Mouse (Mus musculus) right cerebral cortex, adult 2 months (tissue): ENCODE results near the gene Tuba1b.
A peak's percentile ranks its signal among the peaks of the same experiment; 100 is the strongest.

Experiments
- DNase-seq, 2 experiments: peaks; one replicate each; pipeline ENCODE4 v3.0.0; 2021 to 2022; ENCODE audit warnings: low spot score in 2 of 2

Tuba1b gene

GRCm38 (mm10) chr15:98934217-98934839, at the start of gene Tuba1b:
Gene Tuba1b, minus strand, starts transcription at chr15:98934565.
- DNase-seq, result peak; percentile 86 to 90

GRCm38 (mm10) chr15:98983431-98984081, 49.2 kb upstream of the Tuba1b start:
- DNase-seq, result no peak

DNA sequence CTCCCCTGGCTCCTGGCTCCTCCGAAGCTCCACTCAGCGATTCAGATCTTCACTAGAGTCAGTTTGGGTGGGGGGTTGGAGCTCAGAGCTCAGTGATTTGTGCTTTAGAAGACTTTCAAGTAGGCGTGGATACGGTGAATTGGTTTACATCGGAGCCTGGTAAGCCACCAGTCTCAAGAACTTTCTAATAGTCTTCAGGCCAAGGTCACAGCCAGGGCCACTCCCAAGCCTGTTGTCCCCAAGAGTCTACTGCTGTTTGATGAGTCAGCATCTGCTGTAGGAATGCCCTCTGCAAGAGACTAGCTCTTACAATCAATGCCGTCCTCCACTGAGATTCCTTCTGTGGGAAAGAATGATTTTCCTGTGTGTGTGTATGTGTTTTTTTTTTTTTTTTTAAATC, 47.7 kb upstream of the Tuba1b start:
- DNase-seq, result no peak

- no peak for DNase-seq
Measured at GRCm38 (mm10) chr15:98980012-98980614, 45.7 kb upstream of the Tuba1b start.

- DNase-seq, result no peak
Measured at GRCm38 (mm10) chr15:98978409-98979172, 44.2 kb upstream of the Tuba1b start.

DNA sequence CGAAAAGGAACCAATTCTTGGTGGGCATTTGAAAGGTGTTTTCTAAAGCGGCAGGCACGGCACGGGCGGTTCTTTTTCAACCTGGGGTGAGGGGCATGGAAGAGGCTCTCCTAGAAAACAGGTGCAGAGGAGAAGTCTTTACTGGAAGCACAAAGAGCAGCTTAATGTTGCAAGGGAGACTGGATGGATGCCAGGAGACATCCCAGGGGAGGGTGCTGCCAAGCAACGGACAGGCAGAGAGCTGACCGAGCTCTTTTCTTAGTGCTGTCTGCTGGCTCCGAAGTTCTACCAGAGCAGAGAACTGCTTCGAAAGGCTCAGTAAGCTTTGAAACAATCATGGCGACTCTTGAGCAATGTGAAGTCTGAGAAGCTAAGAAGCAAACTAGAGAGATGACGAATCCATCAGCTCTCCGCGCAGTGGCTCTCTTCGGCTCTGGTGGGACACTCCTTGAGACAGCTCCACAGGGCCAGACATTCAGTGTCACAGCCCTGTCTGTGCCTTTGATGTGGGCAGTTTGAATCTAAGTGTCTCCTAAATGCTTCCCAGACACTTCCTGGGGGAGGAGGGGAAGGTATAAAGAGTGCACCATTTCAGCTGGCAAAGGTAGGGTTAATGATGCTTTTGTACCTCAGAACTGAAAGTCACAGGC, 43.5 kb upstream of the Tuba1b start:
- peak; percentile 56 to 75 for DNase-seq

GRCm38 (mm10) chr15:98976763-98977758, 42.7 kb upstream of the Tuba1b start:
- DNase-seq, result no peak

DNA sequence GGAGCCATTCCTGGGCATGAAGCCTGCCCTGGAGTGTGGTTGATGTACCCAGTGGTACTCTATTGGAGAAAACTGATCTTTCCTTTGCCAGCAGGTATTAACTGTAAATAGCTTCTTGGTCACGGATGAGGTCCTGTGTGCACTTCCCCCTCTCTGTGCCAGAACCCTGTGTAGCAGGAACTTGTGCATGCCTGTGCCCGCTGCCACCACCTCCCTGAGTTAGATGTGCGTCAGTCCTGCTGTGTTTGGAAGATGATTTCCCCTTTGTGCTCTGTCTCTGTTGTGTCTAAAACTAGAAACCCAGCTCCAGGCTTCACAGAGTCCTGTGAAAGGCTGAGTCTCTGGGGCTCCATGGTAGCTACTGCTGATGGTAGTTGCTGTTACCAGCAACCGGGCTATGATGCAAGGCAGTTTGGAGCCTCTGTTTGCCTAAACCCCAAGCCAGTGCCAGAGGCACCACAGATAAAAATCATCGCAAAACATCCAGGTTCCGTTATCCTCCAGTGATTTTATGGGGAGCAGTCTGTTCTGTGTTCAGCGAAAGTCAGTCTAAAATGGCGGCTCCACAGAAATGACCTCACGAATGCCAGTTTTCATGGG, 38.8 kb upstream of the Tuba1b start:
- DNase-seq, result no peak

DNA sequence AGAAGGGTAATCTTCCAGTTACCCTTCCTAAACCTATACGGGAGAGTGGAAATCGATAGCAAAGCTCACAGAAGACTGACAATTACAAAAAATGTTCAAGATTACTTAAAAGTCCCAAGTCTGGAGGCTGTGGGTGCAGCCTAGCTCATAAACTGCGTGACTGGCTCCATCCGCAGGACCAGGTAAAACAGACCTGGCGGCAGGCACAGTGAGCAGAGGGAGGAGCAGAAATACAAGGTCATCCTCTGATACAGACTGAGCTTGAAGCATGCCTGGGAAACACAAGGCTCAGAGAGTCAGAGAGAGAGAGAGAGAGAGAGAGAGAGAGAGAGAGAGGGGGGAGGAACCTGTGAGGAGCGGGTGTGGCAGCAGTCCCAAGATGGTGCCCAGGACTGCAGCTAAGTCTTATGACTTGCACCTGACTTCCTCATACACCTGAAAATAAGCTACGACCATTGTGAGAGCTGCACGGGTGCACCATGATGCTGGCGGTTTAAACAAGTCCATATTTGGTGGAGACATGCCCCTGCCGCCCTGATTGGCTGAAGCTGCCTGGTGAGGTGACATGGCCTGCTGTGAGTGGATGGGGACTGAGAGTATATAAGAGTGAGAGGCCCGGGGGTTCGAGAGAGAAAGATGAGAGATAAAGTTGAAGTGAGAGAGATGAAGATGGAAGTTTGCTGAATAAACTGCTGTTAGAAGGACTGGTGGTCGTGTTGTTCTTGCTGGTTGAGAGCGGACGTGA, 37.4 kb upstream of the Tuba1b start:
- peak in 1 of 2 experiments; percentile 57 for DNase-seq

DNA sequence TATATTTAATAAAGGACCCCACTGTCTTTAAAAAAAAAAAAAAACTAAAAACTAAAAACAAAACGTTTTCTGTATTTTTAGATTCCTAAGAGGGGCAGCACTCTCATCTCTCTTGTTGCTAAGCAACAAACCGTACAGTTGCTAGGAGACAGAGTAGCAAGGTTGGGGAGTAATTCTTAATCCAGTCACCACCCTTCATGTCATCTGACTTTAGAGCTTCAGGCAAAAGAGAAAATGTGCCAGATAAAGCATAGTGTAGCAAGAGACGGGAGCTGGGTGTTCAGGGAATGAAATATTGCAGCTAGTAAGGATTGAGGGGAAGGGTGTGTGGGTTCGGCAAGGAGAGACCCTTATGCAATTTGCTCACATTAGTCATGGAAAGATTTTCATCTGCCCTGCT, 36.7 kb upstream of the Tuba1b start:
- peak; percentile 45 to 61 for DNase-seq

DNA sequence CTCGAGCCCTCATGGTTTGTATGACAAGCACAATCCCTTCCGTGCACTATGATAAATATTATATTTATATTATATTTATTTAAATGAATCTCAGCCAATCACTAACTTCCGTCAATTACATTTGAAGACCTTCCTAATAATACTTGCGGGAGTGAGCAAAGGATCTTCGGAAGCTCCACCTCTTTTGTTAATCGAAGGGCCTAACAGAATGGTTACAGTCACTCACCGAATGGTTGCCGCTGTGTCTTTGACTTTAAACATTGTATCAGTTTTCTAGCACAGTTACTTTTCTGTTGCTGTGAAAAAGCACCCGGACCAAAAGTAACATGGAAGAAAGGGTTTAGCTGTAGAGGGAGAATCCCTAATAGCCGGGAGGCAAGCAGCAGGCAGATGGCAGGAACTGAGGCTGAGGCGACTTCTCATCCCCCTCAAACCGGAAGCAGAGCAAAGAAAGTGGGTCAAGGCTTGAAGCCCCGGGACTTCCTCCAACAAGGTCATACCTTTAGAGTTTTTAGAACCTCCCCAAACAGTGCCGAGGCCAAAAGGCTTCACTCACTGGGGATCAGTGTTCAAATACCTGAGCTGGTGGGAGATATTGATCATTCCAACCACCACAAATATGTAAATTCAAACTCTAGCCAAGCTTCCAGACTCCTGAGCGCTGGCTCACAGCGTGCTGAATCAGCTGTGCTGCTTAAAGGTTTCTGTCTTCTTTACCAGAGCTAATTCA, 35.2 kb upstream of the Tuba1b start:
- DNase-seq, result peak in 1 of 2 experiments; percentile 45

DNA sequence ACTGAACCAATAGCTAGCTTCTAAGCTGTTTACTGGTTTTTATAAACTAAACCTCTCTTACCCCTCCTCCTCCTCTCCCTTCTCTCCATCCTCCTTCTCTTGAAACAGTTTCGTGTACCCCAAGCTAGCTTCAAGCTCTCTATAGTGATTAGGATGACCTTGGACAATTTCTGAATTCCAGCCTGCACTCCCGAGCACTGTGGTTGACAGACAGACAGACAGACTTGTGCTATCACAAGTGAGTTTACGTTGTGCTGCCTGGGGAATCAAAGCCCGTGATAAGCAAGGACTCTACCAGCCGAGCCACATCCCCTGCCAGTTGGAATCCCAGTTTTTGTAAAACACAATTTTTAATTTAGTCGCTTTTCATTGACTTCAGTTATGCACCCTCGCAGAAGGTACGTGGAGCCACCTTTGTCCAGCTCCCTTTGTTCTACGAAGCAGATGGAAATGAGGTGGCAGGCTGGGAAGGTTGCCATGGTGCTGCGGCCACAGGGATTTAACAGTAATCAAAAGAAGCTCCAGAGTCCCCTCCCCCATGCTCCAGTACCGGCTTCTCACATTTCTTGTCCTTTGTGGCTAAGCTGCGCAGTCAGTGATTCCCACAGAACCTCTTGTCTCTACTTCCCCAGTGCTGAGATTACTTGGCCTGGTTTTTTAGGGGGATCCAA, 34.5 kb upstream of the Tuba1b start:
- peak; percentile 67 to 75 for DNase-seq

DNA sequence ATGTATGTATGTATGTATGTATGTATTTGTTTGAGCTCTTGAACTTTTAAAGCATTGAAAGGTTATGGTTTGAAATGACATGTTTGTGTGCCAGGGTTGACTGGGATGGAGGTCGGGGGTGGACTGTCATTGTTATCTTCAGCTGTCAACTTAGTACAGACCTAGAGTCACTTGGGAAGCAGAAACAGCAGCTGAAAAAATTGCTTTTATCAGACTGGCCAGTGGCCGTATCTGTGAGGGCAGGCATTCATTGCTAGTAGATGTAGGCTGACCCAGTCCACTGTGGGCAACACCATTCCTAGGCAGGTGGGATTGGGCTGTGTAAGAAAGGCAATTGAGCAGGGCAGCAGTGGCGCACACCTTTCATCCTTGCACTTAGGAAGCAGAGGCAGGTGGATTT, 25.2 kb upstream of the Tuba1b start:
- no peak for DNase-seq

- no peak for DNase-seq
Measured at GRCm38 (mm10) chr15:98958901-98959420, 24.6 kb upstream of the Tuba1b start.

GRCm38 (mm10) chr15:98957475-98957874, 23.1 kb upstream of the Tuba1b start:
- no peak for DNase-seq

GRCm38 (mm10) chr15:98956000-98956399, 21.6 kb upstream of the Tuba1b start:
- no peak for DNase-seq

GRCm38 (mm10) chr15:98955324-98955723, 21.0 kb upstream of the Tuba1b start:
- DNase-seq, result no peak
